Mouse (Mus musculus): ENCODE measurements around the gene 1500009C09Rik.

GRCm38 (mm10) chr15:82209295-82210050 lies 42.7 kb upstream of the 1500009C09Rik start:
- no peak for TF ChIP-seq POLR2AphosphoS2 (IDR thresholded peaks at IDR 0.05; ENCODE audit: insufficient read length, low read depth)
- TF ChIP-seq MAX (IDR thresholded peaks at IDR 0.05; ENCODE audit: low read depth) = no peak
- no peak for TF ChIP-seq POLR2A (IDR thresholded peaks at IDR 0.05; ENCODE audit: insufficient read length, low read depth)
- TF ChIP-seq MYOD1 (IDR thresholded peaks at IDR 0.05; ENCODE audit: control insufficient read depth in 1 of 3, insufficient read length in 2 of 3, low read depth in 2 of 3) = no peak
- TF ChIP-seq REST (IDR thresholded peaks at IDR 0.05; ENCODE audit: insufficient read depth, insufficient read length) = no peak

All from myocyte (in vitro differentiated cells).